Mouse (Mus musculus): ENCODE measurements at regions not wholly inside any gene's neighbourhood (a gene's known extent, or its start where the extent isn't known, plus 50 kb on each side); places are given as distances from the start of the nearest gene placed in this dataset.

DNA sequence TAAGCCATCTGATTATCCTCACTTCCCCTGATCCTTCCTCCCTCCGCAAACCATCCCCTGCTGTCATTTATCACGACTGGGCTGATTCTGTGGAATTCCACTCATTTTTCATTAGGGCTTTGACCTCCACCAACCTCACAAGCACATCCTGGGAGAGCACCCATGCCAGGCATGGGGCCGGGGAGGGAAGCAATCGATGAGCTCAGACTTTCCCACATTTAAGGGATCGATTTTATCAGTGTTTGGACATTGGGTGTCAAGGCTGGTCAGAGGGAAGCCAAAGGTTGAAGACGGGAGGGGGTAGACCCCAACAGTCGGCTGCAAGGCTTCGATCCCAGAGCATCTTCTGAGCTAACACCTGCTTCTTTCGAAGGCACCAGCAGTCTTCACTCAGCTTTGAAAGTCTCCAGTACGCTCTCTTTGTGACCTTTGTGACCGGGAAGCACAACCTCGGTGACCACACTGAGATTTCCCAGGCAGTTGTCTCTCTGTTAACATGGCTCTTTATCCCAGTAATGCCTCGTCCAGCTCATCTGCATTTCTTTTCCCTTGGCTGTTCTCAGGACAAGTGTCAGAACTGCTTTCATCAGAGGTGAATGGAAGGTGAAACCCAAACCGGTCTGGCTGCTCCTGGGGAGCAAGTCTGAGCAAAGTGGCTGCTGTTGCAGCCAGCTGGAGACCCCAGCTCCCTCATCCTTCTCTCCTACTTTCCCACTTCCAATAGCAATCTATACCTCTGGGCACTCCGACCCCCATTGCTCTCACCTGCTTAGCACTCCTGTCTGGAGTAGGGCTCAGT lies 53.7 kb upstream of the Sox9 start:
- DNase-seq (ENCODE audit: low read depth in 3 of 3, low spot score in 3 of 3) (no peak), ATAC-seq (ENCODE audit: insufficient read depth) (no peak)
- Histone ChIP-seq H3K9ac (replicated peaks) (no peak overlapping the region), H3K4me1 (replicated peaks; ENCODE audit: control insufficient read depth in 2 of 2, insufficient read depth in 2 of 2, low read length in 1 of 2) (peaks cover 0 to 9% of the 10 kb centered on the region in 2 experiments; a peak in 1 of 4 replicates), H3K9me3 (ENCODE audit: control insufficient read depth, low read length) (no peaks in the 10 kb centered on the region), H3K27me3 (ENCODE audit: control insufficient read depth, insufficient read depth, low read length) (no peaks in the 10 kb centered on the region), H3K36me3 (replicated peaks; ENCODE audit: control insufficient read depth, insufficient read depth, low read depth) (no peaks in the 10 kb centered on the region), H3K27ac (no peak overlapping the region), H3K4me2 (ENCODE audit: low read depth) (no peak overlapping the region), H3K4me3 (ENCODE audit: insufficient read depth in 1 of 2, low read depth in 2 of 2, low read length in 2 of 2) (no peak overlapping the region)
- TF ChIP-seq EP300 (IDR thresholded peaks at IDR 0.05; ENCODE audit: low read depth) (no peak), CTCF (IDR thresholded peaks at IDR 0.05; ENCODE audit: low read depth) (no peak)
- 28% methylated on average over 15 of the region's 15 CpGs for WGBS (ENCODE audit: insufficient replicate concordance)

Data from liver, embryonic 14.5 days (tissue).